ENCODE assay signal across 11 mouse cellular contexts in the genomic region with DNA sequence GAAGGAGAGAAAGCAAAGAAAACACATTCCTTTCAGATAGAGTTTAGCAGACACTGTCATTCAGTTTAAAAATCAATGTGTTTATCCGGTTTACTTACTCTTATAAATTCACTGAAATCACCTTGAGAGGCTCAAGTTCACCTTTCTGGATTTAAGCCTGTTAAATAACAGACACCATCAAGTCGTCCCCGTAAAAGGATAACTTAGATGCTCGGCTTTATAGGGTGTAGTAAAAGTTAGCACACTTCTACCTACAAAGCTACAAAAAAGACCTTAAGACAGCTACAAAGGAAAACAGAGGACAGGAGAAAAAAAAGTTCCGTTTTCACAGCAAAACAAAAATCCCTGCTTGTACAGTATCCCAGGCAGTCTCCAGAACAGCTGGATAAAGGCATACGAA.
DNase-seq lines count a peak whose midpoint lies in the region; ATAC-seq and TF ChIP-seq lines count a peak whose summit lies in the region.
"Had no signal": no experiment of that assay in that cellular context is flagged by ENCODE, and none has a peak within 500 bp of the region (broad histone marks: within the 10 kb centered on the region; RNA-seq: fewer than 3 reads in every experiment).

No protein-coding gene starts in this region.

- no peak for ATAC-seq in heart, embryonic 13.5 days (ENCODE audit: extremely low read depth, insufficient number of reproducible peaks, low FRiP score, low TSS enrichment)
- ATAC-seq in forebrain, postnatal 0 days = no peak

- no peak overlapping the region for H3K4me3 ChIP-seq in heart, embryonic 13.5 days
- no peak overlapping the region for H3K4me3 ChIP-seq in heart, adult 2 months
- H3K4me3 ChIP-seq in brown adipose tissue, adult 24 weeks (ENCODE audit: insufficient read depth, low read depth, low read length) = no peak overlapping the region; the same call in 1 of the 2 replicates
- H3K4me3 ChIP-seq in forebrain, postnatal 0 days (ENCODE audit: low read depth, low read length) = peak overlapping the region; percentile 48
- peak overlapping the region; percentile 66 for H3K4me3 ChIP-seq in midbrain, embryonic 10.5 days

- H3K27ac ChIP-seq in heart, embryonic 13.5 days (replicated peaks) = peak overlapping the region; percentile 38; the same call in 1 of the 2 replicates
- H3K27ac ChIP-seq in heart, adult 2 months = no peak overlapping the region; the same call in 1 of the 2 replicates
- H3K27ac ChIP-seq in brown adipose tissue, adult 24 weeks (replicated peaks; ENCODE audit: low read depth, low read length) = peak overlapping the region; percentile 65; the same call in 1 of the 2 replicates
- H3K27ac ChIP-seq in forebrain, postnatal 0 days (ENCODE audit: low read depth, low read length) = peak overlapping the region; percentile 99
- H3K27ac ChIP-seq in midbrain, embryonic 10.5 days (replicated peaks) = peak overlapping the region; percentile 96

- H3K27me3 ChIP-seq in heart, embryonic 13.5 days (replicated peaks) = no peaks in the 10 kb centered on the region
- no peaks in the 10 kb centered on the region for H3K27me3 ChIP-seq in heart, adult 2 months (ENCODE audit: control insufficient read depth, insufficient read depth, low read length)
- no peaks in the 10 kb centered on the region for H3K27me3 ChIP-seq in forebrain, postnatal 0 days (ENCODE audit: insufficient read depth, low read length)
- H3K27me3 ChIP-seq in midbrain, embryonic 10.5 days (ENCODE audit: low read depth, poor library complexity, severe bottlenecking) = no peaks in the 10 kb centered on the region

- H3K36me3 ChIP-seq in heart, embryonic 13.5 days = no peaks in the 10 kb centered on the region
- peaks cover 2% of the 10 kb centered on the region for H3K36me3 ChIP-seq in heart, adult 2 months (ENCODE audit: control insufficient read depth, insufficient read depth, low read length)
- no peaks in the 10 kb centered on the region for H3K36me3 ChIP-seq in forebrain, postnatal 0 days (ENCODE audit: insufficient read depth)
- H3K36me3 ChIP-seq in midbrain, embryonic 10.5 days = peaks cover 4% of the 10 kb centered on the region; the same call in 1 of the 2 replicates

- no peak for DNase-seq in heart, adult 2 months
- peak; percentile 66 for DNase-seq in forebrain, postnatal 0 days
- no peak for DNase-seq in midbrain, embryonic 10.5 days (ENCODE audit: low spot score)
- DNase-seq in urinary bladder, postnatal 14 days (ENCODE audit: low spot score) = no peak
- no peak for DNase-seq in spleen, adult 18-20 months
- DNase-seq in right cerebral cortex, postnatal 10 days (ENCODE audit: low spot score in 2 of 2) = no peak
- DNase-seq: gastrocnemius, postnatal 14 days; heart, postnatal 4 days; lung, postnatal 14 days had no signal

- no peak overlapping the region for H3K9ac ChIP-seq in heart, embryonic 13.5 days
- no peak overlapping the region for H3K9ac ChIP-seq in heart, adult 2 months (ENCODE audit: low read depth, low read length)
- peak overlapping the region; percentile 88 for H3K9ac ChIP-seq in forebrain, postnatal 0 days

- 76% methylated on average over 6 of the region's 6 CpGs for WGBS in heart, embryonic 13.5 days
- WGBS in heart, adult 2 months = 83% methylated on average over 6 of the region's 6 CpGs
- 15% methylated on average over 6 of the region's 6 CpGs for WGBS in forebrain, postnatal 0 days
- WGBS in midbrain, embryonic 10.5 days = 37% methylated on average over 6 of the region's 6 CpGs

- no peaks in the 10 kb centered on the region for H3K9me3 ChIP-seq in heart, embryonic 13.5 days
- H3K9me3 ChIP-seq in forebrain, postnatal 0 days (ENCODE audit: low read length) = no peaks in the 10 kb centered on the region
- H3K9me3 ChIP-seq in midbrain, embryonic 10.5 days (replicated peaks) = no peaks in the 10 kb centered on the region

- TF ChIP-seq POLR2A in heart, adult 2 months (IDR thresholded peaks at IDR 0.05; ENCODE audit: insufficient read depth, low read depth, low read length) = no peak

- no peaks in the 10 kb centered on the region; the same call in 1 of the 2 replicates for H3K79me2 ChIP-seq in heart, adult 2 months (replicated peaks; ENCODE audit: control insufficient read depth, insufficient read depth, low read length)

- intact Hi-C loops in heart, adult 2 months (cut with DNase I) = no loop called here

- 0 out of 2 replicates have a peak overlapping the region, but pooled peaks have one; percentile 19 for H3K4me2 ChIP-seq in heart, embryonic 13.5 days
- peak overlapping the region; percentile 76 for H3K4me2 ChIP-seq in forebrain, postnatal 0 days (ENCODE audit: low read depth)

- no peak for TF ChIP-seq EP300 in heart, adult 2 months (IDR thresholded peaks at IDR 0.05; ENCODE audit: insufficient read depth, low read depth, low read length)

- peaks cover 42% of the 10 kb centered on the region for H3K4me1 ChIP-seq in heart, embryonic 13.5 days
- H3K4me1 ChIP-seq in heart, adult 2 months (ENCODE audit: control insufficient read depth, insufficient read depth, low read length) = peaks cover 1% of the 10 kb centered on the region; the same call in 1 of the 2 replicates
- peaks cover 3% of the 10 kb centered on the region; the same call in 1 of the 2 replicates for H3K4me1 ChIP-seq in brown adipose tissue, adult 24 weeks (ENCODE audit: control insufficient read depth, insufficient read depth, insufficient read length, low read length)
- no peaks in the 10 kb centered on the region; the same call in 1 of the 2 replicates for H3K4me1 ChIP-seq in forebrain, postnatal 0 days (ENCODE audit: insufficient read depth)
- H3K4me1 ChIP-seq in midbrain, embryonic 10.5 days = peaks cover 50% of the 10 kb centered on the region

- no peak for TF ChIP-seq CTCF in heart, adult 2 months (IDR thresholded peaks at IDR 0.05)
- TF ChIP-seq CTCF in forebrain, postnatal 0 days (IDR thresholded peaks at IDR 0.05; ENCODE audit: low read depth) = no peak

Comparison
In these comparisons a context has a peak if more than half of its experiments do, and no peak if none do; other contexts are left out.
1. H3K4me3 ChIP-seq: peak in forebrain, postnatal 0 days (single experiment) and midbrain, embryonic 10.5 days (single experiment); none in heart, embryonic 13.5 days (single experiment), heart, adult 2 months (single experiment) and brown adipose tissue, adult 24 weeks (single experiment).